Mouse (Mus musculus) small intestine, adult 2 months (tissue): ENCODE measurements around the gene Tfb1m.

Experiments
- CTCF ChIP-seq: fragments of 200-500 bp; IDR thresholded peaks from 2 replicates; pipeline ENCODE4 v1.5.1; 2012; ENCODE audit warnings: low read depth, mild to moderate bottlenecking, control low read depth, inconsistent platforms, low read length, moderate library complexity, mixed read lengths; ENCODE audit not compliant: insufficient replicate concordance, insufficient read length; ENCODE audit errors: extremely low read depth
- POLR2A ChIP-seq: fragments of 200-500 bp; IDR thresholded peaks from 2 replicates; pipeline ENCODE4 v1.6.1; 2012; ENCODE audit warnings: low read depth, mild to moderate bottlenecking, control low read depth, inconsistent platforms, low read length, moderate library complexity

DNA sequence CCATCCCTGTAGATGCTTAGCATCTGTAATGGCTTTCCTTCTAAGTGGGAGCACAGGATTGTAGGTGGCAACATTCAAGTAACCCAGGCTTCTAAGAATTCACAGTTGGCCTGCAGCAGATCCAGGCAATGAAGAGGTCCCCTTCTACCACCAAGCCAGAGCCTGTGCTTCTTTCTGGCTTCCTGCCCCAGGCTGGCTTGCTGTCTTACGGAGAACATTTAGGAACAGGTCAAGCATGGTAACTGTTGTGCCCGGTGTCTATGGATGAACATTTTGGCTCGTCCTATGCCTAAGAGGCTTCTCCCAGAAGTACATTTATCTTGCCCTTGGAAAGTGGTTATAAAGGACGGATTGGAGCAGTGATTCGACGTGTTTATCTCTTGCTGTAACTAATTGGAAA lies 65.9 kb downstream of the Tfb1m start:
- TF ChIP-seq POLR2A (no peak), CTCF (no peak)
